Mouse (Mus musculus) c-Kit-positive CD71-positive TER-119-negative erythroid progenitor cells, embryonic 14.5 days (primary cell): ENCODE data around the gene Msantd4.
"Not testable (repeated sequence)": the region's sequence is repeated elsewhere in the genome, so short reads cannot be mapped to it uniquely, and the experiment has no call there.

Experiments
- DNase-seq: peaks from one replicate; pipeline ENCODE4 v3.0.0-alpha.2; 2013; ENCODE audit warnings: low read depth

The Msantd4 gene

GRCm38 (mm10) chr9:4375828-4376639, at the start of gene Msantd4:
Msantd4 (plus strand) TSS chr9:4376562.
- peak; percentile 95 for DNase-seq

GRCm38 (mm10) chr9:4353163-4353562, 23.2 kb upstream of the Msantd4 start:
- no peak for DNase-seq

- DNase-seq: no peak
These were observed 318 bp downstream of the Msantd4 start for GRCm38 (mm10) chr9:4376640-4377120.

GRCm38 (mm10) chr9:4400801-4401200, 24.4 kb downstream of the Msantd4 start:
- not testable (repeated sequence) for DNase-seq
